Comparison of ENCODE assay signal across 30 mouse cellular contexts in genomic region chr12:34779368-34779957, GRCm38 (mm10).
DNase-seq lines count a peak whose midpoint lies in the region; ATAC-seq lines count a peak whose summit lies in the region.
"Had no signal": no experiment of that assay in that cellular context is flagged by ENCODE, and none has a peak within 500 bp of the region (broad histone marks: within the 10 kb centered on the region; RNA-seq: fewer than 3 reads in every experiment).

No protein-coding gene starts in this region.

- no peaks in the 10 kb centered on the region for H3K36me3 ChIP-seq in kidney, embryonic 16.5 days (ENCODE audit: insufficient read depth, low read length)
- H3K36me3 ChIP-seq: embryonic facial prominence, embryonic 10.5 days; embryonic facial prominence, embryonic 15.5 days; forebrain, embryonic 12.5 days; liver, embryonic 12.5 days; neural tube, embryonic 12.5 days; stomach, embryonic 15.5 days had no signal

- DNase-seq in spleen, postnatal 36 days (ENCODE audit: low spot score in 2 of 2): peak; percentile 27 to 38
- DNase-seq in spleen, postnatal 4 days (ENCODE audit: low spot score in 2 of 2): no peak
- no peak for DNase-seq in retina, embryonic 14.5 days (ENCODE audit: low spot score)
- DNase-seq in cerebellum, adult 9-11 months: no peak
- DNase-seq: adrenal gland, postnatal 10 days; cerebellum, adult 18-20 months; cerebellum, postnatal 14 days; gastrocnemius, postnatal 10 days; heart, postnatal 14 days; kidney, adult 18-20 months; kidney, postnatal 10 days; layer of hippocampus, postnatal 36 days; left cerebral cortex, postnatal 4 days; liver, postnatal 0 days; retina, postnatal 1 day; right cerebral cortex, postnatal 14 days; thymus, postnatal 14 days had no signal

- WGBS in kidney, embryonic 16.5 days: 73% methylated on average over 6 of the region's 6 CpGs

- no peaks in the 10 kb centered on the region for H3K9me3 ChIP-seq in kidney, embryonic 16.5 days (ENCODE audit: low read length)
- H3K9me3 ChIP-seq: embryonic facial prominence, embryonic 10.5 days; embryonic facial prominence, embryonic 15.5 days; forebrain, embryonic 12.5 days; liver, embryonic 12.5 days; neural tube, embryonic 12.5 days; stomach, embryonic 15.5 days had no signal

- no peak overlapping the region for H3K27ac ChIP-seq in kidney, embryonic 16.5 days (ENCODE audit: low read length)
- H3K27ac ChIP-seq: embryonic facial prominence, embryonic 10.5 days; embryonic facial prominence, embryonic 15.5 days; forebrain, embryonic 12.5 days; liver, embryonic 12.5 days; neural tube, embryonic 12.5 days; stomach, embryonic 15.5 days had no signal

- no peaks in the 10 kb centered on the region for H3K4me1 ChIP-seq in kidney, embryonic 16.5 days (ENCODE audit: insufficient read depth, low read length)
- H3K4me1 ChIP-seq: embryonic facial prominence, embryonic 15.5 days; liver, embryonic 12.5 days; neural tube, embryonic 12.5 days; stomach, embryonic 15.5 days had no signal

- no peak overlapping the region for H3K4me3 ChIP-seq in kidney, embryonic 16.5 days (ENCODE audit: low read length)
- H3K4me3 ChIP-seq: embryonic facial prominence, embryonic 10.5 days; embryonic facial prominence, embryonic 15.5 days; forebrain, embryonic 12.5 days; liver, embryonic 12.5 days; myocyte; neural tube, embryonic 12.5 days; stomach, embryonic 15.5 days had no signal

- ATAC-seq in common myeloid progenitor, adult 5-6 weeks (replicated peaks; ENCODE audit: low read depth, poor library complexity, severe bottlenecking): peak; percentile 68
- peak; percentile 73 for ATAC-seq in megakaryocyte progenitor cell, adult 5-6 weeks (replicated peaks; ENCODE audit: poor library complexity)
- ATAC-seq in kidney, embryonic 16.5 days (ENCODE audit: low FRiP score, low TSS enrichment): no peak
- ATAC-seq: hindbrain, embryonic 16.5 days; liver, embryonic 12.5 days; liver, postnatal 0 days; midbrain, embryonic 16.5 days had no signal

- H3K9ac ChIP-seq in kidney, embryonic 16.5 days (replicated peaks; ENCODE audit: low read length): no peak overlapping the region
- H3K9ac ChIP-seq: embryonic facial prominence, embryonic 15.5 days; forebrain, embryonic 12.5 days; liver, embryonic 12.5 days; liver, postnatal 0 days; neural tube, embryonic 12.5 days; stomach, embryonic 15.5 days had no signal

- H3K27me3 ChIP-seq in kidney, embryonic 16.5 days (ENCODE audit: insufficient read depth, low read length): no peaks in the 10 kb centered on the region
- H3K27me3 ChIP-seq: embryonic facial prominence, embryonic 15.5 days; forebrain, embryonic 12.5 days; liver, embryonic 12.5 days; neural tube, embryonic 12.5 days; stomach, embryonic 15.5 days had no signal

- H3K4me2 ChIP-seq in kidney, embryonic 16.5 days (replicated peaks; ENCODE audit: low read depth, low read length): no peak overlapping the region
- H3K4me2 ChIP-seq: embryonic facial prominence, embryonic 15.5 days; forebrain, embryonic 12.5 days; liver, embryonic 12.5 days; midbrain, embryonic 11.5 days; neural tube, embryonic 12.5 days; stomach, embryonic 15.5 days had no signal

Comparison
In these comparisons a context has a peak if more than half of its experiments do, and no peak if none do; other contexts are left out.
1. DNase-seq: peak in spleen, postnatal 36 days (2 of 2); none in spleen, postnatal 4 days (0 of 2), retina, embryonic 14.5 days (single experiment) and cerebellum, adult 9-11 months (single experiment).